ENCODE assay signal across 10 mouse cellular contexts in genomic region chr5:37147536-37147935, GRCm38 (mm10).
DNase-seq lines count a peak whose midpoint lies in the region; ATAC-seq and TF ChIP-seq lines count a peak whose summit lies in the region.
"Had no signal": no experiment of that assay in that cellular context is flagged by ENCODE, and none has a peak within 500 bp of the region (broad histone marks: within the 10 kb centered on the region; RNA-seq: fewer than 3 reads in every experiment).

No protein-coding gene starts in this region.

- H3K36me3 ChIP-seq in forebrain, postnatal 0 days (ENCODE audit: insufficient read depth) = peaks cover 17% of the 10 kb centered on the region
- no peaks in the 10 kb centered on the region for H3K36me3 ChIP-seq in forebrain, embryonic 16.5 days (ENCODE audit: control insufficient read depth, insufficient read depth)
- no peaks in the 10 kb centered on the region for H3K36me3 ChIP-seq in stomach, postnatal 0 days (ENCODE audit: control insufficient read depth, insufficient read depth, low read length)
- H3K36me3 ChIP-seq: limb, embryonic 12.5 days; stomach, embryonic 15.5 days had no signal

- no peaks in the 10 kb centered on the region for H3K9me3 ChIP-seq in forebrain, postnatal 0 days (ENCODE audit: low read length)
- no peaks in the 10 kb centered on the region for H3K9me3 ChIP-seq in forebrain, embryonic 16.5 days (ENCODE audit: control insufficient read depth, low read length)
- no peaks in the 10 kb centered on the region for H3K9me3 ChIP-seq in stomach, postnatal 0 days (ENCODE audit: control insufficient read depth, low read length)
- H3K9me3 ChIP-seq: limb, embryonic 12.5 days; stomach, embryonic 15.5 days had no signal

- H3K9ac ChIP-seq in forebrain, postnatal 0 days = no peak overlapping the region
- no peak overlapping the region for H3K9ac ChIP-seq in forebrain, embryonic 16.5 days (replicated peaks; ENCODE audit: low read depth, low read length)
- H3K9ac ChIP-seq in stomach, postnatal 0 days (ENCODE audit: low read length) = no peak overlapping the region
- H3K9ac ChIP-seq: limb, embryonic 12.5 days; stomach, embryonic 15.5 days had no signal

- H3K4me3 ChIP-seq in forebrain, postnatal 0 days (ENCODE audit: low read depth, low read length) = no peak overlapping the region
- no peak overlapping the region for H3K4me3 ChIP-seq in forebrain, embryonic 16.5 days (replicated peaks; ENCODE audit: low read length)
- H3K4me3 ChIP-seq in stomach, postnatal 0 days (ENCODE audit: low read depth, low read length) = no peak overlapping the region
- H3K4me3 ChIP-seq: limb, embryonic 12.5 days; stomach, embryonic 15.5 days had no signal

- no peak overlapping the region for H3K4me2 ChIP-seq in forebrain, postnatal 0 days (ENCODE audit: low read depth)
- H3K4me2 ChIP-seq in forebrain, embryonic 16.5 days (ENCODE audit: low read length) = no peak overlapping the region
- no peak overlapping the region for H3K4me2 ChIP-seq in stomach, postnatal 0 days (replicated peaks; ENCODE audit: low read depth)
- H3K4me2 ChIP-seq: limb, embryonic 12.5 days; stomach, embryonic 15.5 days had no signal

- TF ChIP-seq EP300 in stomach, postnatal 0 days (optimal IDR thresholded peaks at IDR 0.05) = no peak

- WGBS in forebrain, postnatal 0 days = 20% methylated on average over 4 of the region's 4 CpGs
- WGBS in forebrain, embryonic 16.5 days = 19% methylated on average over 4 of the region's 4 CpGs
- 22% methylated on average over 4 of the region's 4 CpGs for WGBS in stomach, postnatal 0 days

- peak; percentile 66 for ATAC-seq in forebrain, postnatal 0 days
- no peak for ATAC-seq in forebrain, embryonic 16.5 days
- no peak for ATAC-seq in stomach, postnatal 0 days (ENCODE audit: low FRiP score, low TSS enrichment)

- DNase-seq in forebrain, postnatal 0 days = peak; percentile 79
- DNase-seq in urinary bladder, postnatal 14 days (ENCODE audit: low spot score) = peak; percentile 38
- DNase-seq in urinary bladder, postnatal 4 days (ENCODE audit: low spot score in 2 of 2) = no peak
- DNase-seq in cerebellum, postnatal 25 days = peak; percentile 71 to 79
- DNase-seq in kidney, postnatal 25 days = peak; percentile 42 to 45
- peak; percentile 39 for DNase-seq in lung, postnatal 36 days
- DNase-seq in stomach, postnatal 0 days (ENCODE audit: low spot score) = peak; percentile 54

- H3K27ac ChIP-seq in forebrain, postnatal 0 days (ENCODE audit: low read depth, low read length) = no peak overlapping the region
- no peak overlapping the region for H3K27ac ChIP-seq in forebrain, embryonic 16.5 days (ENCODE audit: low read length)
- H3K27ac ChIP-seq in stomach, postnatal 0 days (replicated peaks) = no peak overlapping the region
- H3K27ac ChIP-seq: limb, embryonic 12.5 days; stomach, embryonic 15.5 days had no signal

- peak; percentile 92 for TF ChIP-seq CTCF in forebrain, postnatal 0 days (IDR thresholded peaks at IDR 0.05; ENCODE audit: low read depth)
- peak; percentile 86 for TF ChIP-seq CTCF in stomach, postnatal 0 days (IDR thresholded peaks at IDR 0.05; ENCODE audit: low read depth)

- H3K27me3 ChIP-seq in forebrain, postnatal 0 days (ENCODE audit: insufficient read depth, low read length) = no peaks in the 10 kb centered on the region
- peaks cover 2% of the 10 kb centered on the region; the same call in 1 of the 2 replicates for H3K27me3 ChIP-seq in forebrain, embryonic 16.5 days (replicated peaks; ENCODE audit: control insufficient read depth, insufficient read depth, low read length)
- H3K27me3 ChIP-seq in stomach, postnatal 0 days (ENCODE audit: control insufficient read depth, insufficient read depth, low read length) = no peaks in the 10 kb centered on the region
- H3K27me3 ChIP-seq: stomach, embryonic 15.5 days had no signal

- H3K4me1 ChIP-seq in forebrain, postnatal 0 days (ENCODE audit: insufficient read depth) = no peaks in the 10 kb centered on the region
- no peaks in the 10 kb centered on the region for H3K4me1 ChIP-seq in forebrain, embryonic 16.5 days (replicated peaks; ENCODE audit: control insufficient read depth, insufficient read depth, low read length)
- H3K4me1 ChIP-seq in stomach, postnatal 0 days (replicated peaks; ENCODE audit: control insufficient read depth, insufficient read depth) = no peaks in the 10 kb centered on the region
- H3K4me1 ChIP-seq: limb, embryonic 12.5 days; stomach, embryonic 15.5 days had no signal

Comparison
In these comparisons a context has a peak if more than half of its experiments do, and no peak if none do; other contexts are left out.
1. DNase-seq: peak in forebrain, postnatal 0 days (single experiment), urinary bladder, postnatal 14 days (single experiment), cerebellum, postnatal 25 days (2 of 2), kidney, postnatal 25 days (2 of 2), lung, postnatal 36 days (single experiment) and stomach, postnatal 0 days (single experiment); none in urinary bladder, postnatal 4 days (0 of 2).